Mouse (Mus musculus) adipose tissue, adult 10 weeks (tissue): Measurements from ENCODE around the gene Thap11. TPM values are rescaled to one million over a fixed set of nuclear protein-coding genes. Genes with fewer than 3 reads are reported as not detected.

Experiments
- polyA plus RNA-seq: library from polyadenylated mRNA; stranded (reverse); fragments of 350-450 nt; fragmentation: Illumina TruSeq; extraction: RNeasy Lipid Tissue Mini Kit (QIAGEN cat#74804); gene quantifications from one replicate; pipeline ENCODE4 v1.2.3, GENCODE M21; 2014; ENCODE audit warnings: low read depth, low replicate concordance

Thap11 gene
- polyA plus RNA-seq: 24.7 TPM

DNA sequence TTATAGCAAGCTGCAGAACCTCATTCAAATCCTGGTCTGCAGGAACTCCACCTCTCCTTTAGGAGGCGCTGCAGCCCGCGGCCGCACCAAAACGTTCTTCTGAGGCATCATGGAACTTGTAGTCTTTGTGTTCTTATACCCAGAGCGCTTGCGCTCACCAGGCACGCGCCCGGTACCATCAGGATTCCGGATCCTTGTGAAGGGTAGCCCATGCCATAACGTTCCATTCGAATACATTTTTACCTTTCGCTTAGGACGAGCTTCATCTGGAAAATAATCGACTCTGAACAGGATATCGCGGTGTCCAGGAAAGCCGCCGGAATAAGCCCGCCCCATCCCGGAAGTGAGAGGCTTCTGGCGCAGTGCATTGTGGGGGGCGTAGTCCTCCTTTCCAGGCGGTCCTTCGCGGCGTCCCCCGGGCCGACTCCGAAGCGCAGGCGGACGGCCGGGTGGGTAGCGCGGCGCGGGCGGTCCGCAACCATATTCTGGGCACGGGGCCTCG is at the start of gene Thap11:
Thap11 (plus strand) TSS at position 418 of the 502 bp plus-strand sequence.

GRCm38 (mm10) chr8:105826861-105827848 is 27.8 kb upstream of the Thap11 start, which contains the start of the genes Ranbp10 and Tsnaxip1:
TSS of gene Ranbp10 (minus strand) at chr8:105827350.
TSS of gene Tsnaxip1 (plus strand) at chr8:105827731.

DNA sequence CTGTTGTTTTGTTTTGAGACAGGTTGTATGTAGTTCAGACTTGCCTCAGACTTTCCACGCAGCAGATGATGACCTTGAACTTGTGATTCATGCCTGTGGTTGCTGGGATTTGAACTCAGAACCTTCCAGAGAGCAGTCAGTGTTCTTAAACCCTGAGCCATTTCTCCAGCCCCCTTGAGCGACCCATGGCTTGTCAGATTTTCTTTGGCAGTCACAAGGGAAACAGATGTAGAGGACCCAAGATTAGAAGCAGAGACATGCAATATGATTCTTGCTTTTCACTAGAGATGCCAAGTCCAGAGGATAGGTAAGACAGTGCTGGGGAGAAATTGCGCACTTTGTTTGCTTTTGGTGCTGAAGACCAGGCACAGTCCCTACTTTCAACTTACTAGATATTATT is 1.8 kb upstream of the Thap11 start, which contains the start of gene Cenpt:
Cenpt (minus strand) TSS at position 101 of the 400 bp plus-strand sequence.

DNA sequence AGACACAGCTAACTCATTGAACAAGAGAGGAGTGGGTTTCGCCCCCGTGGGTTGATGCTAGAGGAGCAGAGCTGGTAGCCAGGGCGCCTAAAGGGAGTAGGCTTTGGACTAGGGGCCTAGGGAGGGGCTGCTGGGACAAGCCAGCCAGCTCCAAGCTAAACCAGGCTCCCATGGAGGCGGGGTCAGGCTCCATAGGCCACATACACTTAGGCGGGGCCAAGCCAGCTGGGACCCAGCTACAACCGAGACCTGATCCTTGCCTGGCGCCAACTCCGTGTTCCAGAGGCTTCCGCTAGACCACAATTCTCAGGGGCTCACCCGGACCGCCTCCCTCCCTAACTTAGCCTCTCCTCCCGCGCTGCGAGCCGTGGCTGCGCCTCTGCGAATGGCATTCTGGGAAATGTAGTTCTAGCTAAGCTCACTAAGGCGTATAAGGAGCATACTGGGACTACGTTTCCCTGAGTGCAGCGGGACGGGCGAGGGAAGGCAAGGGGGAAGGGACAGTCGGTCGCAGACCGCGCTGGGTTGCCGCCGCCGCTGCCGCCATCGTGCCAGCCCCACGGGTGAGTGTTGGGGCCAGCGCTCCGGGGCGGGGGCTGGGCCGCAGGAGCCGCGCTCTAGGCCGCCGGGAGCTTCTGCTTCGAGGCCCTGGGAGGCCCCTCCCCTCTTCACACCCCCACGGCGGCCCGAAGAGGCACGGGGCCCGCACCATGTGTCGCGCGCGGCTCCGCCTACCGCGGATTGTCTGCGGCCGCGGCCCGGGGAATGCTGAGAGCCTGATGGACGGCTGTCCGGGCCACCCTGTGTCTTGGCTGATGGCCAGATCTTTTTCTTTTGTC is 5.4 kb downstream of the Thap11 start, which contains the start of gene Nutf2:
Nutf2 (plus strand) TSS at position 438 of the 839 bp plus-strand sequence.

GRCm38 (mm10) chr8:105880754-105881520 is 26.0 kb downstream of the Thap11 start, which contains the start of gene Edc4:
TSS of gene Edc4 (plus strand) at chr8:105880881.

GRCm38 (mm10) chr8:105893339-105893738 is 38.4 kb downstream of the Thap11 start, which contains the start of gene Nrn1l:
TSS of gene Nrn1l (plus strand) at chr8:105893567.

DNA sequence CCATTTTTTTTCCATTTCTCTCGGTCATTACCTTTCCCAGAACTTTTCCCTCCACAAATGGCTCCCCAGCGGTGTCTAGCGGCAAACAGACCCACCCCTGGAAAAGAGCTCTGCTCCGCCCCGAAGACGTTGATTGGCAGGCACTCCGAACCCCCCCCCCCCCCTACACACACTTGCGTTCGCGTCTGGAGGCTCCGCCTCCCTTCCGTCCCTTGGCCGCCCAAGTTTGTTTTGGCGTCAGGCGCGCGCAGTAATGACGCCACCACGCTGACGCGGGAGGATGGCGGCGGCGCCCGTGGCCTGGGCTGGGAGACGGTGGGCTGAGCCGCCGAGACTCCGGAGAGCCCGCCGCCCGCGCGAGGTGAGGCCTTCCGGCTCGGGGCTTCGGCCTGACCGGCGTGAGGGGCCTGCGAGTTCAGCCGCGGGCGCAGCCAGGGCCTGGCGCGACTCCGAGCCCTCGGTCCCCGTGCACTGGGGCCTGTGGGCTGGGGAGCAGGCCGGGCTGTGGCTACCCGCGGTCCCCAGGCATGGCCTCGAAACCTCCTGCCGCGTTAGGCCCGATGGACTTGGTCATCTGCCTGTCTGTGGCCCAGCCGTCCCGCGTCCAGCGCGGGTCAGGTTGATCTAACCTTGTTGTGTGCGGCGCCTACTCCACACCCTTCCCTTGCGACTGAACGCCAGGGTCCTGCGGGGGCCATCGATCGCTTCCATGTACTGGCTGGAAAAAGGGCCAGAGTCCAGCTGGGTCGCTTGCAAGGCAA is 45.4 kb downstream of the Thap11 start, which contains the start of gene Pskh1:
Pskh1 (plus strand) TSS at position 262 of the 761 bp plus-strand sequence.

Other genes with a start within 250 kb of the Thap11 start
- 18.4 TPM for gene Ripor1, start 249.9 kb upstream of the Thap11 start, polyA plus RNA-seq
- 38.3 TPM for gene Ctcf, start 218.6 kb upstream of the Thap11 start, polyA plus RNA-seq
- not detected for gene Agrp, start 217.7 kb upstream of the Thap11 start, polyA plus RNA-seq
- gene Carmil2, start 168.9 kb upstream of the Thap11 start, polyA plus RNA-seq: 0.82 TPM
- gene Acd, start 154.0 kb upstream of the Thap11 start, polyA plus RNA-seq: 24.3 TPM
- 13.0 TPM for gene Pard6a, start 154.0 kb upstream of the Thap11 start, polyA plus RNA-seq
- gene 4933405L10Rik, start 147.5 kb upstream of the Thap11 start, polyA plus RNA-seq: 0.74 TPM
- gene Enkd1, start 146.9 kb upstream of the Thap11 start, polyA plus RNA-seq: 6.0 TPM
- 10.8 TPM for gene Gfod2, start 96.5 kb upstream of the Thap11 start, polyA plus RNA-seq
- 15.9 TPM for gene Ranbp10, start 27.8 kb upstream of the Thap11 start, polyA plus RNA-seq
- 5.6 TPM for gene Tsnaxip1, start 27.4 kb upstream of the Thap11 start, polyA plus RNA-seq
- 12.0 TPM for gene Cenpt, start 1.9 kb upstream of the Thap11 start, polyA plus RNA-seq
- gene Nutf2, start 5.4 kb downstream of the Thap11 start, polyA plus RNA-seq: 71.3 TPM
- gene Edc4, start 25.7 kb downstream of the Thap11 start, polyA plus RNA-seq: 30.9 TPM
- not detected for gene Nrn1l, start 38.4 kb downstream of the Thap11 start, polyA plus RNA-seq
- 26.0 TPM for gene Pskh1, start 45.3 kb downstream of the Thap11 start, polyA plus RNA-seq
- gene Ctrl, start 78.7 kb downstream of the Thap11 start, polyA plus RNA-seq: 1.3 TPM
- 39.5 TPM for gene Psmb10, start 83.3 kb downstream of the Thap11 start, polyA plus RNA-seq
- gene Lcat, start 88.2 kb downstream of the Thap11 start, polyA plus RNA-seq: 1.5 TPM
- 22.0 TPM for gene Slc12a4, start 111.0 kb downstream of the Thap11 start, polyA plus RNA-seq
- gene Dpep3, start 124.3 kb downstream of the Thap11 start, polyA plus RNA-seq: 5.3 TPM
- 15.9 TPM for gene Dus2, start 136.2 kb downstream of the Thap11 start, polyA plus RNA-seq
- not detected for gene Dpep2nb, start 150.8 kb downstream of the Thap11 start, polyA plus RNA-seq
- 8.5 TPM for gene Ddx28, start 156.8 kb downstream of the Thap11 start, polyA plus RNA-seq
- gene Nfatc3, start 203.7 kb downstream of the Thap11 start, polyA plus RNA-seq: 19.4 TPM